Mouse (Mus musculus): ENCODE results near the gene 1700080O16Rik. TPM values are rescaled to one million over a fixed set of nuclear protein-coding genes. Genes with fewer than 3 reads are reported as not detected.

Gene 1700080O16Rik
- polyA plus RNA-seq, 1 experiment = not detected

- TF ChIP-seq POLR2A (IDR thresholded peaks at IDR 0.05; ENCODE audit: low read depth, low read length) (no peak), CTCF (IDR thresholded peaks at IDR 0.05; ENCODE audit: extremely low read depth, insufficient read length, insufficient replicate concordance, low read depth, low read length) (no peak)
- H3K4me3 ChIP-seq (ENCODE audit: low read depth, low read length) = no peak overlapping the region
- no peak overlapping the region for H3K27ac ChIP-seq (ENCODE audit: insufficient read depth, low read depth, low read length)
- no peaks in the 10 kb centered on the region for H3K36me3 ChIP-seq (ENCODE audit: control insufficient read depth, insufficient read depth, low read length)
- WGBS = 58% methylated on average over 4 of the region's 4 CpGs
- no peaks in the 10 kb centered on the region for H3K27me3 ChIP-seq (ENCODE audit: control insufficient read depth, insufficient read depth, low read length)
- no peaks in the 10 kb centered on the region for H3K4me1 ChIP-seq (ENCODE audit: control insufficient read depth, insufficient read depth, insufficient read length, low read length)
These were observed 53.5 kb downstream of the 1700080O16Rik start for GRCm38 (mm10) chrX:51919091-51919490.

Other genes starting within 250 kb of the 1700080O16Rik start
- gene Usp26, start 171.5 kb downstream of the 1700080O16Rik start, polyA plus RNA-seq (2012; rRNA removed) = not detected in 2 replicates
- gene Gpc4, start 192.5 kb upstream of the 1700080O16Rik start, polyA plus RNA-seq (2012; rRNA removed) = 11.1 and 31.0 TPM in 2 replicates

All from small intestine, adult 2 months (tissue).